Mouse (Mus musculus) testis, adult 2 months (tissue): ENCODE data around the gene Iqsec2. TPM values are rescaled to one million over a fixed set of nuclear protein-coding genes. Genes with fewer than 3 reads are reported as not detected.

Experiments
- H3K27ac ChIP-seq: fragments of 200-500 bp; 2 replicates; pipeline ENCODE4 v1.5.1; 2012; ENCODE audit warnings: low read depth, low read length; ENCODE audit not compliant: control insufficient read depth, insufficient read depth
- H3K27me3 ChIP-seq: fragments of 200-500 bp; 2 replicates; pipeline ENCODE4 v1.6.1; 2012; ENCODE audit warnings: mild to moderate bottlenecking, low read length, moderate library complexity; ENCODE audit not compliant: control insufficient read depth, insufficient read depth
- H3K36me3 ChIP-seq: fragments of 200-500 bp; 2 replicates; pipeline ENCODE4 v1.6.1; 2012; ENCODE audit warnings: mild to moderate bottlenecking, low read length; ENCODE audit not compliant: control insufficient read depth, insufficient read depth
- H3K4me1 ChIP-seq: fragments of 200-500 bp; 2 replicates; pipeline ENCODE4 v1.6.1; 2012; ENCODE audit warnings: low read length; ENCODE audit not compliant: control insufficient read depth, insufficient read depth
- H3K4me3 ChIP-seq: fragments of 200-500 bp; 2 replicates; pipeline ENCODE4 v1.5.1; 2012; ENCODE audit warnings: low read depth, mild to moderate bottlenecking, low read length, moderate library complexity, mixed read lengths; ENCODE audit not compliant: control insufficient read depth
- CTCF ChIP-seq: fragments of 200-500 bp; IDR thresholded peaks from 2 replicates; pipeline ENCODE4 v1.5.1; 2012; ENCODE audit warnings: low read depth, mild to moderate bottlenecking, inconsistent platforms, low read length, moderate library complexity; ENCODE audit not compliant: control insufficient read depth, insufficient read depth, insufficient replicate concordance
- POLR2A ChIP-seq: fragments of 200-500 bp; IDR thresholded peaks from 2 replicates; pipeline ENCODE4 v1.6.1; 2012; ENCODE audit warnings: low read depth, mild to moderate bottlenecking, inconsistent platforms, low read length, moderate library complexity; ENCODE audit not compliant: control insufficient read depth
- polyA plus RNA-seq: library from polyadenylated mRNA; depleted of rRNA; stranded (reverse); fragments of >200 nt; gene quantifications from 2 replicates; pipeline ENCODE4 v1.2.3, GENCODE M21; 2012

The Iqsec2 gene
- polyA plus RNA-seq, 1 experiment: 1.9 TPM

DNA sequence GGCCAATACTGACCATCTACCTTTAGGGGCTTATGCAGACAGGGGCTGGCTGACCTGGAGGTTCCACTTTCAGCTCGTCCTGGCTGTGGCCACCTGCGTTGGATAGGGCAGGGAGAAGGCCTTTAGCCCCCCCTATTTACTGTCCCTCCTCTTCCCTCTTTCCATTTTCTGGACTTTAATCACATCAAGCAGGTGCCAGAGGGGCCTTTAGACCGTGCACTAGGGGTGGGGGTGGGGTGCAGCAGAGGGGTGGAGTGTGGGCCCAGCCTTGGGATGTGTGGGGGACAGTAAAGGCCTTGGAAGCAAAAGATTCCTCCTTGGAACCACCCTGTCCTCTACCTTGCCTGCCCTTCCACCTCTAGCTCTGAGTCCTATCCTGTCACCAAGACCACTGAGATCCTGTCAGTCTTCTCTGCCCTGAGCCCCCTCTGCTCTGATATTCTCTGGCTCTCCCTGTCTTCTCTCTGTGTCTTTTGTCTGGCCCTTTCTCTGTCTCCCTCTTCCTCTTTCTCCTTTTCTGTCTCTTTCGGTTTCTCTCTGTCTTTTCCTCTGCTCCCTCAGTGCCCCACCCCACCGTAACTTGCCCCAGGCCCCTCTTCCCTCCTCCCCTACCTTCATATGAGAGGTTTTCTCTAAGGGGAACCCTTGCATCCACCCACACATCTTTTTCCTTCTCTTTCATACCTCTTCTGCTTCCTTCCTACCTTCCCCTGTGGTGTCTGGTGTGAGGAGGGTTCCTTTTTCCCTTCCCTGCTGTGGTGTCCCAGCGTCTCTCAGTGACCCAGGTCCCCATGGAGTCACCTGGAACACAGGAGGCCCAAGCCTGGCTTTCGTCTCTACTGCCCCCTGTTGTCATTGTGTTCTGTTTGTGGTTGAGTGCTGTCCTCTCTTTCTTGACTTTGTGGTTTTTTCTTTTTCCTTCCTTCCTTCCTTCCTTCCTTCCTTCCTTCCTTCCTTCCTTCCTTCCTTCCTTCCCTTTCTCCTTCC is 35.9 kb downstream of the Iqsec2 start:
- Histone ChIP-seq H3K4me3 (no peak overlapping the region), H3K36me3 (no peaks in the 10 kb centered on the region), H3K27ac (no peak overlapping the region), H3K27me3 (no peaks in the 10 kb centered on the region), H3K4me1 (no peaks in the 10 kb centered on the region)
- TF ChIP-seq POLR2A: no peak
- TF ChIP-seq CTCF: no peak

DNA sequence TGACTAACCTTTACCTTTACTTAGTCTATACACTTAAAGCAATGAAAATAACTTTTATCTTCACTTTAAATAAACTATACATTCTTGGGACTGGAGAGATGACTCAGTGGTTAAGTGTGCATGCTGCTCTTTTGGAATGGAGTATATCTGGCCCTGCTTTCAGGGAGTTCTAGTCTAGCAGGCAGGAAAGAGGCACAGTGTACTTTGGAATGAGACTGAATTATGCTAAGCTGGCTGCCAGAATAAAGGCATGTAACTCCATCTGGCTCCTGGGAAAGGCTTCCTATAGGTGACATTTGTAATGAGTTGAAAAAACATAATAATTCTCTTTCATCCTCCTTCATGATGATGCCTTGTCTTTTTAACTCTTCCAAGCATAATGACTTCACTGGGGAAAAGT is 43.1 kb downstream of the Iqsec2 start:
- Histone ChIP-seq H3K36me3 (no peaks in the 10 kb centered on the region), H3K27me3 (no peaks in the 10 kb centered on the region), H3K27ac (no peak overlapping the region), H3K4me3 (no peak overlapping the region), H3K4me1 (no peaks in the 10 kb centered on the region)
- TF ChIP-seq POLR2A (no peak), CTCF (no peak)

DNA sequence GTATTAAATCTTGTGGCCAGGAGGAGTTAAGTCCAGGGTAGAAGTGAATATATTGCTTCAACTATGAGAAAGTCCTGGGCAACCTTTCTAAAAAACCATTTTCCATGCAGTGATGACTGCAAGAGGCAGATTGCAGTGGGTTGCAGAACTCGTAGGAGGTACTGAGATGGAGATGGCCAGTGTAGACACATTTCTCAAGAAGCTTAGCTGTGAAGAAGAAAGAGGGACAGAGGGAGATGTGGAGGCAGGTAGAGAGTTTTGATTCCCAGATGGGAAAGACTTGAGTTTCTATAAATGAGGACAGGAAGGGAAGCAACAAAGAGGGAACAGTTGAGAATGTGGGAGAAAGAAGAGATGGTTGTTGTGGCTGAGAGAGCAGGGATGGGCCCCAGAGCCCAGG is 47.2 kb downstream of the Iqsec2 start:
- Histone ChIP-seq H3K27me3 (no peaks in the 10 kb centered on the region), H3K27ac (no peak overlapping the region), H3K4me3 (no peak overlapping the region), H3K4me1 (no peaks in the 10 kb centered on the region), H3K36me3 (no peaks in the 10 kb centered on the region)
- TF ChIP-seq CTCF (no peak), POLR2A (no peak)

DNA sequence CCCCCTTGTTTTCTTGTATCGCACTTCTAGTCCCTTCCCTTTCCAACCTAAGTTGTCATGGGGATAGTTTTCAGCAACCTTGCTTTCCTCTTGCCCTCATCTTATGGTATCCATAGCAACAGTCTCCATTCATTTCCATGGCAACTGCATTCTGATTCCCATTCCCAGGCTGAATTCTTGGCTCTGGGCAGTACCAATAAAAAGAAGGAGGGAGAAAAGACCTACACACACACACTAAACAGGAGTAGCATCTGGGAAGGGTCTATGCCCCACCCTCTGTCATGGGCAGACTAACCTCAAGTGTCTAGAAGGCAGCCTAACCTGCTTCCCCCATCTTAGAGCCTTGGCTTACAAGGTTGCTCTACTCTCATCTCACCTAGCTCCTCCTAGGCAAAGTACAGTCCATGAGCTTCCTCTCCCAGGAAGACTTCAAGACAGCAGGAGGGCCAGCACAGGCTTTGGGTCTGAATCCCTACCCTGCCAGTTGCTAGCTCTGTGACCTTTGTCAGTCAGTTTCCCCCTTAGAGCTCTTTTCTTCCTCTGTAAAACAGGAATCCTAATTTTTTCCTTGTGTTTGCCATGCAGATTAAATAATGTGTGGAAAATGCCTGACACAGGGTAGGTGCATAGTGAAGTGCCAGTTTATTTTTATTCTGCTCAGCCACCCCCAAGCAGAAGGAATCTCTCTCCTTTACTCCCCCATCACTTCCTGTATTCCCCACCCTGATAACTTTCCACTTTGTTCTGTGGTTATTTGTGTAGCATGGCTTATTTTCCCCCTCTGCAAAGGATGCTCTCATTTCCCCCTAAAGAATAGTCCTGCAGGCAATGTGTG is 54.0 kb downstream of the Iqsec2 start:
- H3K4me1 ChIP-seq: no peaks in the 10 kb centered on the region; the same call in 1 of the 2 replicates
- no peaks in the 10 kb centered on the region for H3K27me3 ChIP-seq
- TF ChIP-seq POLR2A (no peak), CTCF (no peak)
- no peaks in the 10 kb centered on the region for H3K36me3 ChIP-seq
- no peak overlapping the region for H3K4me3 ChIP-seq
- H3K27ac ChIP-seq: no peak overlapping the region

DNA sequence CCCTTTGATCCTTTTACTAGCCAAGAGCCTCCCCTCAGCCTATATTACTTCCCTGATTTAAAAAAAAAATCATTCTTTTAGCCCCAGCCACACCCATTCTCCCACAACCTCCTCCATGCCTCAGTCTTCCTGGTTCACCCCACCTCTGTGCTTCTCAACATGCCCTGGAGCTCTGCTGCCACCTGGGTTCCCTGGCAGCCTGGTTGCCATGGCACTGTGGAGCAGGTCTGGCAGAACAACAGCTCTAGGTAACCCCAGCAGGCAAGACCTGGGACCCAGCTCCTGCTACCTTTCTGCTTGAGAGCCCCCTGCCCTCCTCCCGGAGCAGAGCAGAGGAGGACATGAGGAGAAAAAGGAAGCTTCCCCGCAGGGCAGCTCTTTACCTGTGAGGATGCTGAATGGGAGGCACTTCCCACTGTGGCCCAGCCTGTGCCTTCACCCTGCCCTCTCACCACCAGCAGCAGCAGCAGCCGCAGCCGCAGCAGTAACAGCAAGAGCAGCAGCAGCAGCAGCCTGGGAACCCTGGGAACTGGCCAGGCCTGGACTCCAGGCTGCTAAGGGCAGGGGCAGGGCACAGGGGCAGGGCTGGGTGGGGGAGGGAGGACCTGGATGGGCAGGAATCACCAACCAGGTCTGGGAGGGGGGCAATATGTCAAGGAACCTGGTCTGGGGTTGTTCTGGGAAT is 57.8 kb downstream of the Iqsec2 start:
- no peaks in the 10 kb centered on the region; the same call in 1 of the 2 replicates for H3K4me1 ChIP-seq
- H3K27me3 ChIP-seq: no peaks in the 10 kb centered on the region
- no peak overlapping the region for H3K27ac ChIP-seq
- no peaks in the 10 kb centered on the region for H3K36me3 ChIP-seq
- no peak overlapping the region for H3K4me3 ChIP-seq
- no peak for TF ChIP-seq CTCF
- TF ChIP-seq POLR2A: no peak

DNA sequence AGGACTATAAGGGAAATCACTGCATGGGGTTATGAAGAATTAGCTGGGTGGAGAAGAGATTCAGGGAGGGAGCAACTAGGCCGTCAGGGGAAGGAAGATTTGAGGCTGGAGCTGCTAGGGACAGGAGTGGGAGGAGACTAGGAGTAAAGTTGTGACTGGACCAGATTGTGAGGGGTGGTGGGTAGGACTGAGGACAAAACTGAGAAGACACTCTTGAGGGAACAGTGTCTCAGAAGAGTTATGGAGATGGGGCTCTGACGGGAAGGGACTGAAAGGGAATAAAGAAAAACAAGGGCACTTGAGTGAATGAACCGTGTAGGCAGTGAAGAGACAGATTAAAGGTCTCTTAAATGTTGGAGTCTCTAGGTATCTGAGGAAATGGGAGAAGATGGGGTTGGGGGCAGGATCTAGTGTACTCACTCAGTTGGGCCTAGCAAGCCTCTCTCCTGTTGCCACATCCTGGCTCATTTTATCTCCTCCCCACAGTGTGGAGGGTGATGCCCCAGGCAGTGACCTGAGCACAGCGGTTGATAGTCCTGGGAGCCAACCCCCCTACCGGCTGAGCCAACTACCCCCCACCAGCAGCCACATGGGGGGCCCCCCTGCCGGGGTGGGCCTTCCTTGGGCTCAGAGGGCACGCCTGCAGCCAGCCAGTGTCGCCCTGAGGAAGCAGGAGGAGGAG is 58.5 kb downstream of the Iqsec2 start:
- Histone ChIP-seq H3K27me3 (no peaks in the 10 kb centered on the region), H3K4me1 (no peaks in the 10 kb centered on the region; the same call in 1 of the 2 replicates), H3K36me3 (no peaks in the 10 kb centered on the region), H3K4me3 (no peak overlapping the region), H3K27ac (no peak overlapping the region)
- no peak for TF ChIP-seq CTCF
- TF ChIP-seq POLR2A: no peak
